Mouse (Mus musculus) G1E (cell line): ENCODE data around the gene Hhipl1. TPM values are rescaled to one million over a fixed set of nuclear protein-coding genes. Genes with fewer than 3 reads are reported as not detected.

Experiments used
- ATAC-seq: 2 replicates; pipeline ENCODE4 v1.8.0; 2016; ENCODE audit warnings: mild to moderate bottlenecking; ENCODE audit not compliant: insufficient number of reproducible peaks, poor library complexity, low FRiP score, severe bottlenecking; ENCODE audit errors: extremely low read depth
- DNase-seq: peaks from one replicate; pipeline ENCODE4 v3.0.0; 2012; ENCODE audit warnings: low spot score
- H3K27me3 ChIP-seq: 2 replicates; pipeline ENCODE4 v1.6.1; 2012; ENCODE audit warnings: mild to moderate bottlenecking, low read length, inconsistent platforms; ENCODE audit not compliant: insufficient read depth
- H3K36me3 ChIP-seq: replicated peaks from 2 replicates; pipeline ENCODE3; 2012; ENCODE audit warnings: mild to moderate bottlenecking, inconsistent platforms
- H3K4me1 ChIP-seq: 2 replicates; pipeline ENCODE4 v1.6.1; 2012; ENCODE audit warnings: low read depth, low read length, inconsistent platforms, mixed read lengths; ENCODE audit not compliant: insufficient read depth
- H3K4me3 ChIP-seq: 2 replicates; pipeline ENCODE4 v1.5.1; 2012; ENCODE audit warnings: low read depth, mild to moderate bottlenecking, inconsistent platforms, low read length, moderate library complexity, mixed read lengths
- H3K9me3 ChIP-seq: replicated peaks from 2 replicates; pipeline ENCODE4 v1.6.1; 2012; ENCODE audit warnings: inconsistent platforms
- CTCF ChIP-seq: IDR thresholded peaks from 2 replicates; pipeline ENCODE4 v1.5.1; 2012; ENCODE audit warnings: low read depth, low read length, inconsistent platforms, mixed read lengths
- GATA1 ChIP-seq: IDR thresholded peaks from 2 replicates; pipeline ENCODE4 v1.6.1; 2012; ENCODE audit warnings: borderline replicate concordance, low read length, inconsistent platforms, mixed read lengths
- GATA2 ChIP-seq: IDR thresholded peaks from 2 replicates; pipeline ENCODE4 v1.6.1; 2012; ENCODE audit warnings: low read depth, low read length, inconsistent platforms, borderline replicate concordance
- POLR2AphosphoS5 ChIP-seq: IDR thresholded peaks from 2 replicates; pipeline ENCODE4 v1.6.1; 2012; ENCODE audit warnings: low read depth, low read length, inconsistent platforms; ENCODE audit not compliant: insufficient replicate concordance
- TAL1 ChIP-seq: conservative IDR thresholded peaks from 2 replicates; pipeline ENCODE4 v1.6.1; 2012; ENCODE audit warnings: low read depth, low read length, inconsistent platforms, mixed read lengths
- polyA plus RNA-seq: library from polyadenylated mRNA; stranded (reverse); fragments of >175 nt; gene quantifications from 2 replicates; pipeline ENCODE4 v1.2.3, GENCODE M21; 2012
- total RNA-seq, 2 experiments: library from RNA; stranded (forward) in 1 of 2; stranded (reverse) in 1 of 2; fragments of 200-1000 nt in 1 of 2; fragments of >200 nt in 1 of 2; fragmentation: Nextera tagmentation in 1 of 2; gene quantifications; 2 replicates each; pipeline ENCODE4 v1.2.3; 2014 to 2017

Hhipl1 gene
- total and polyA plus RNA-seq, 3 experiments = 0.05 TPM; not detected in 2

- TF ChIP-seq GATA1 = no peak
- TF ChIP-seq POLR2AphosphoS5 = no peak
- no peak for TF ChIP-seq GATA2
- TF ChIP-seq CTCF = no peak
- TF ChIP-seq TAL1 = no peak
- no peaks in the 10 kb centered on the region for H3K27me3 ChIP-seq
Observed at GRCm38 (mm10) chr12:108272143-108272635, 33.9 kb upstream of the Hhipl1 start.

GRCm38 (mm10) chr12:108273466-108274312, 32.4 kb upstream of the Hhipl1 start:
- DNase-seq = no peak
- Histone ChIP-seq H3K4me1 (no peaks in the 10 kb centered on the region), H3K4me3 (peak overlapping the region; percentile 18; the same call in 1 of the 2 replicates), H3K9me3 (peaks cover 96% of the 10 kb centered on the region), H3K36me3 (no peaks in the 10 kb centered on the region), H3K27me3 (no peaks in the 10 kb centered on the region)
- no peak for TF ChIP-seq TAL1
- no peak for TF ChIP-seq GATA2
- TF ChIP-seq GATA1 = no peak
- TF ChIP-seq CTCF = no peak
- no peak for TF ChIP-seq POLR2AphosphoS5
- no peak for ATAC-seq

More at GRCm38 (mm10) chr12:108272143-108272635, 33.9 kb upstream of the Hhipl1 start:
- no peak for DNase-seq
- peaks cover 94% of the 10 kb centered on the region for H3K9me3 ChIP-seq
- H3K36me3 ChIP-seq = no peaks in the 10 kb centered on the region
- H3K4me3 ChIP-seq = no peak overlapping the region
- no peak for ATAC-seq
- H3K4me1 ChIP-seq = no peaks in the 10 kb centered on the region

- no peaks in the 10 kb centered on the region for H3K4me1 ChIP-seq
- no peaks in the 10 kb centered on the region for H3K27me3 ChIP-seq
- DNase-seq (no peak), ATAC-seq (no peak)
- peaks cover 96% of the 10 kb centered on the region for H3K9me3 ChIP-seq
- H3K36me3 ChIP-seq = no peaks in the 10 kb centered on the region
- peak overlapping the region; percentile 18; the same call in 1 of the 2 replicates for H3K4me3 ChIP-seq
- TF ChIP-seq GATA2 = no peak
Observed at GRCm38 (mm10) chr12:108274313-108274595, 31.8 kb upstream of the Hhipl1 start.

- ATAC-seq = no peak
Observed at GRCm38 (mm10) chr12:108274661-108275507, 31.2 kb upstream of the Hhipl1 start, which contains the start of gene Ccdc85c. TSS of gene Ccdc85c (minus strand) at chr12:108275425.

GRCm38 (mm10) chr12:108275508-108275890, 30.6 kb upstream of the Hhipl1 start:
- Histone ChIP-seq H3K9me3 (peaks cover 95% of the 10 kb centered on the region), H3K4me1 (no peaks in the 10 kb centered on the region), H3K36me3 (no peaks in the 10 kb centered on the region), H3K4me3 (peak overlapping the region; percentile 5; the same call in 1 of the 2 replicates), H3K27me3 (no peaks in the 10 kb centered on the region)
- TF ChIP-seq CTCF (no peak), GATA2 (no peak), GATA1 (no peak), POLR2AphosphoS5 (no peak), TAL1 (no peak)
- DNase-seq (no peak), ATAC-seq (no peak)

More at GRCm38 (mm10) chr12:108274661-108275507, 31.2 kb upstream of the Hhipl1 start, which contains the start of gene Ccdc85c:
- no peak for TF ChIP-seq TAL1
- TF ChIP-seq GATA2 = no peak
- no peak for TF ChIP-seq CTCF
- TF ChIP-seq POLR2AphosphoS5 = no peak
- TF ChIP-seq GATA1 = no peak
- Histone ChIP-seq H3K4me1 (no peaks in the 10 kb centered on the region), H3K27me3 (no peaks in the 10 kb centered on the region), H3K36me3 (no peaks in the 10 kb centered on the region), H3K4me3 (peak within 1 kb of the TSS; percentile 22; the same call in 1 of the 2 replicates), H3K9me3 (peaks cover 95% of the 10 kb centered on the region)
- no peak for DNase-seq

GRCm38 (mm10) chr12:108275920-108276822, 29.9 kb upstream of the Hhipl1 start:
- Histone ChIP-seq H3K4me3 (peak overlapping the region; percentile 5; the same call in 1 of the 2 replicates), H3K4me1 (no peaks in the 10 kb centered on the region), H3K36me3 (no peaks in the 10 kb centered on the region), H3K27me3 (no peaks in the 10 kb centered on the region), H3K9me3 (peaks cover 96% of the 10 kb centered on the region)
- no peak for TF ChIP-seq TAL1
- no peak for TF ChIP-seq GATA1
- TF ChIP-seq CTCF = no peak
- TF ChIP-seq POLR2AphosphoS5 = no peak
- no peak for TF ChIP-seq GATA2
- ATAC-seq (no peak), DNase-seq (no peak)
